Mouse (Mus musculus) heart, embryonic 16.5 days (tissue): ENCODE data around the gene Sox5. TPM values are rescaled to one million over a fixed set of nuclear protein-coding genes. Genes with fewer than 3 reads are reported as not detected.

ENCODE experiments used
- ATAC-seq: fragments of 200-750 bp; cut with Nextera tagmentation; replicated peaks from 2 replicates; pipeline ENCODE4 v1.8.0; 2017; ENCODE audit warnings: moderate number of reproducible peaks; ENCODE audit not compliant: insufficient read depth, low FRiP score; ENCODE audit errors: extremely low read depth
- H3K27ac ChIP-seq: fragments of 300-500 bp; sonication (generic); 2 replicates; pipeline ENCODE4 v1.5.1; 2014; ENCODE audit warnings: mild to moderate bottlenecking, low read length, control low read depth, moderate library complexity
- H3K27me3 ChIP-seq: fragments of 300-500 bp; sonication (generic); 2 replicates; pipeline ENCODE4 v1.6.1; 2014; ENCODE audit warnings: low read length, mixed read lengths; ENCODE audit not compliant: control insufficient read depth, insufficient read depth
- H3K36me3 ChIP-seq: fragments of 300-500 bp; sonication (generic); 2 replicates; pipeline ENCODE4 v1.6.1; 2014; ENCODE audit not compliant: control insufficient read depth, insufficient read depth
- H3K4me1 ChIP-seq: fragments of 300-500 bp; sonication (generic); 2 replicates; pipeline ENCODE4 v1.6.1; 2014; ENCODE audit warnings: low read length, mixed read lengths; ENCODE audit not compliant: control insufficient read depth, insufficient read depth
- H3K4me2 ChIP-seq: fragments of 300-500 bp; sonication (generic); 2 replicates; pipeline ENCODE4 v1.6.1; 2014; ENCODE audit warnings: low read depth, mild to moderate bottlenecking, control low read depth, low read length
- H3K4me3 ChIP-seq: fragments of 300-500 bp; sonication (generic); 2 replicates; pipeline ENCODE4 v1.5.1; 2014; ENCODE audit warnings: mild to moderate bottlenecking, control low read depth, low read length
- H3K9ac ChIP-seq: fragments of 300-500 bp; sonication (generic); 2 replicates; pipeline ENCODE4 v1.6.1; 2014; ENCODE audit warnings: low read length, control low read depth
- H3K9me3 ChIP-seq: fragments of 300-500 bp; sonication (generic); replicated peaks from 2 replicates; pipeline ENCODE4 v1.6.1; 2016; ENCODE audit warnings: low read length; ENCODE audit not compliant: control insufficient read depth
- WGBS: fragments of 180-500 bp; shearing (Covaris S2); extraction: QIAGEN DNeasy Blood & Tissue Kit; methylation state at CpG from one replicate; pipeline ENCODE4 v1.1.7; 2014; 5-methylcytosine and 5-hydroxymethylcytosine counted together
- polyA plus RNA-seq: library from polyadenylated mRNA; unstranded; fragments of >200 nt; fragmentation: Nextera tagmentation; extraction: Ambion mirVana; gene quantifications from 2 replicates; pipeline ENCODE4 v1.2.1, GENCODE M21; 2015

Sox5 gene
- polyA plus RNA-seq, 1 experiment from 2014 or later: 8.8 TPM

DNA sequence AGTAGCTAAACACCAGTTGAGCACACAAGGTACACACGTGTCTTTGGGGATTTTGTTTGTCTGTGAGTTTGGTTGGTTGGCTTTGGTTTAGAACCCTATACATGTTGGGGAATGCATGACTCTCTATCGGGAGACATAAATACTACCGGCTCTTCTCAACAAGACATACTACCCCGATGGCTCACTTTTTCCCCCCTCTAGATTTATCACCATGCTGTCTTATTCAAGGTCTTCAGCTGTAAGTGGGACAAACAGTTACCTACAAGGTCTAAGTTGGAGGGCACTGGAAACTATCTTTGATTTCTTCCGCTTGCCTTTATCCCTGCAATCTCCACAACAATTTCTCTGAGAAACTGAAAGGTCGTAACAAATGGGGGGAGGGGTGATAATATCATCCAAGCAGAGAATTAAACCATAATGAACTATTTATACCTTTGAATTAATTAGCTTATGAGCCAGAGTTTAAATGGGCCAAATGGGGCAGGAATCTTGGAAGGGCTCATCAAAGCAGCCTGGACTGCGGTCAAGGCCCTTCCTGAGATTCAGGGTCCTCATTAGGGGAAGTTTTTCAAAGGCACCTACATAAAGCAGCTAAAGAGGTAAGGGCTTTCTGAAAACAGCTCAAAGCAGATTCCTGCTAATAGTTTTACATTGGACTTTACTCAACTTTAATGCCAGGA is 4.3 kb downstream of the Sox5 start:
- WGBS: 90% methylated on average over 7 of the region's 7 CpGs

DNA sequence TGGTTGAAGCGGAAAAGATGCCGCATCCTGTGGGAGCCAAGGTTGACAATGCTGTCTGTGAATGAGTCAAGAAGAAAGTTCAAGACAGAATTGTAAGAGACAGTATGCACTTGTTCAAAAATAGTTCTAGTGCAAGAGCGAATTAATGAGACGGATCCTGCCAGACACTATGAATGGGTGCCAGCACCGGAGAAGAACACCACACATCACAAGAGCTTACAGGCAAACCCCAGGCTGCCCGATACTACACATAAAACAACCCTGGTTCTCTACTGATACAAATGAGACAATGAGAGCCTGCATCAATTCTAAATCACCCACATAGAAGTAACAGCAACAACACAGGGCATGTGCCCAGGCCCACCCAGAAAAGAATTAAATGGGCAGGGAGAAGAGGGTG is 8.0 kb downstream of the Sox5 start:
- peaks cover 9% of the 10 kb centered on the region for H3K27me3 ChIP-seq
- H3K4me3 ChIP-seq: no peak overlapping the region
- 85% methylated on average over 6 of the region's 6 CpGs for WGBS
- H3K36me3 ChIP-seq: no peaks in the 10 kb centered on the region
- H3K4me1 ChIP-seq: peaks cover 7% of the 10 kb centered on the region
- H3K4me2 ChIP-seq: no peak overlapping the region
- no peaks in the 10 kb centered on the region for H3K9me3 ChIP-seq
- no peak overlapping the region for H3K27ac ChIP-seq
- no peak for ATAC-seq
- no peak overlapping the region for H3K9ac ChIP-seq

More for the DNA sequence above, 4.3 kb downstream of the Sox5 start:
- Histone ChIP-seq H3K4me2 (no peak overlapping the region), H3K4me1 (peaks cover 3% of the 10 kb centered on the region), H3K4me3 (no peak overlapping the region), H3K27me3 (peaks cover 10% of the 10 kb centered on the region), H3K9ac (no peak overlapping the region), H3K27ac (no peak overlapping the region), H3K9me3 (no peaks in the 10 kb centered on the region), H3K36me3 (no peaks in the 10 kb centered on the region)
- no peak for ATAC-seq

GRCm38 (mm10) chr6:144772985-144773384 is 8.8 kb downstream of the Sox5 start:
- Histone ChIP-seq H3K9ac (no peak overlapping the region), H3K4me2 (no peak overlapping the region), H3K27me3 (peaks cover 7% of the 10 kb centered on the region), H3K27ac (no peak overlapping the region), H3K36me3 (no peaks in the 10 kb centered on the region), H3K4me3 (no peak overlapping the region), H3K9me3 (no peaks in the 10 kb centered on the region), H3K4me1 (peaks cover 9% of the 10 kb centered on the region)
- ATAC-seq: no peak
- 77% methylated on average over 2 of the region's 2 CpGs for WGBS

DNA sequence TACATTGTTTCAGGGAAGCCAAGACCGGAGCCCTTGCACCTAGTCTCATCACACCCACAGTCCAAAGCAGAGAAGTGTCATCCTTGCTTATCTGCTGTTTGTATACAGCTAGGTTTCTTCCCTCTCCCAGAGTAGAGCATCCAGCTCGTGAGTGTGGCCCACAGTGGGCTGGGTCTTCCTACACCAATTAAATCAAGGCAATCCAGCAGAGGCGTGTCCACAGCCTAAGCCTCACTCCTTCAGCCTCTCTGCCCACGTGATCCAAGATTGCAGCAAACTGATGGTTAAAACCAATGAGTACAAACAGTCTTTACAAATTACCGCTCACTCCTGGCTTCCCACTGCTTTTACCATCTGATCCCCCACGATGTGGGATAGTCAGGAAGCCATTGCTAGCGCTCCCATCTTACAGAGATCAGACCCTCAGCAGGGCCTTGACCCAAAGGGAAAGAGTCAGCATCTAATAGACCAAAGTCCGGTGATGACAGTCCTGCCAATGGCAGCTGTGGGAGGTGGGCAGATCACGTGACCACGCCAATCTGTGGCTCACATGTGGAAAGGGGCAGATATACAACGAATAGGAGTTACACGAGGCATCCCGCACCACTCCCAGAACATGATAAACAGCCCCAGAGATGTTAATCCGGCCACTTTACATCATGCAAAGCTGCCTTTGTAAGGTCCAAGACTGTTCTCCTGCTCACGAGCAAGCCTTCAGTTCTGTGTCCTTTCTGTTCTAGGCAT is 9.4 kb downstream of the Sox5 start:
- H3K4me3 ChIP-seq: no peak overlapping the region
- no peak overlapping the region for H3K4me2 ChIP-seq
- ATAC-seq: no peak
- no peaks in the 10 kb centered on the region for H3K9me3 ChIP-seq
- H3K27ac ChIP-seq: no peak overlapping the region
- H3K9ac ChIP-seq: no peak overlapping the region
- 62% methylated on average over 15 of the region's 15 CpGs for WGBS
- no peaks in the 10 kb centered on the region for H3K36me3 ChIP-seq
- H3K27me3 ChIP-seq: peaks cover 11% of the 10 kb centered on the region
- peaks cover 9% of the 10 kb centered on the region for H3K4me1 ChIP-seq

DNA sequence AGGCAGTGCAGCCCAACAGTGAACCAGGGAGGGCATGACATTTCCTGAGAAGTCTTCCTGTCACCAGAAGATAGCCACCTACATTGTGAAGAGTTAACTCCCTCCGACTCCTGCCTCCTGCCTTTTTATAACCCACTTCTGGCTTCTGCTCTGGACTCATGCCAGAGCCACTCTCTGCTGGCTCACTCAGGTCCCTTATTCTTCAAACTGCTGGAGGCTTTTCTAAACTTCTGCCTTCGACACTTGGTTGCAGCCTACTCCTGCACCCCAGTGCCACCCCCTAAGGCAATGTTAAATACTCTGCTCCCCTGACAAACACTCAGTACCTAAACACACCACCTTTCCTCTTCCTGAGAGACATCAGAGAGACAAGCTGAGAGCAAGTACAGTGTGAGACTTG is 12.7 kb downstream of the Sox5 start:
- H3K36me3 ChIP-seq: no peaks in the 10 kb centered on the region
- peaks cover 7% of the 10 kb centered on the region for H3K27me3 ChIP-seq
- H3K27ac ChIP-seq: no peak overlapping the region
- WGBS: 6% methylated on average over 2 of the region's 2 CpGs
- no peaks in the 10 kb centered on the region for H3K9me3 ChIP-seq
- no peak overlapping the region for H3K4me3 ChIP-seq
- peaks cover 9% of the 10 kb centered on the region for H3K4me1 ChIP-seq
- no peak overlapping the region for H3K9ac ChIP-seq
- ATAC-seq: no peak
- H3K4me2 ChIP-seq: peak overlapping the region; percentile 10; the same call in 1 of the 2 replicates

- Histone ChIP-seq H3K4me2 (no peak overlapping the region), H3K9me3 (no peaks in the 10 kb centered on the region), H3K4me1 (no peaks in the 10 kb centered on the region), H3K27me3 (no peaks in the 10 kb centered on the region), H3K9ac (no peak overlapping the region), H3K27ac (no peak overlapping the region), H3K36me3 (no peaks in the 10 kb centered on the region), H3K4me3 (no peak overlapping the region)
- 77% methylated on average over 12 of the region's 12 CpGs for WGBS
- ATAC-seq: no peak
These were observed 19.9 kb downstream of the Sox5 start for GRCm38 (mm10) chr6:144761902-144762301.

DNA sequence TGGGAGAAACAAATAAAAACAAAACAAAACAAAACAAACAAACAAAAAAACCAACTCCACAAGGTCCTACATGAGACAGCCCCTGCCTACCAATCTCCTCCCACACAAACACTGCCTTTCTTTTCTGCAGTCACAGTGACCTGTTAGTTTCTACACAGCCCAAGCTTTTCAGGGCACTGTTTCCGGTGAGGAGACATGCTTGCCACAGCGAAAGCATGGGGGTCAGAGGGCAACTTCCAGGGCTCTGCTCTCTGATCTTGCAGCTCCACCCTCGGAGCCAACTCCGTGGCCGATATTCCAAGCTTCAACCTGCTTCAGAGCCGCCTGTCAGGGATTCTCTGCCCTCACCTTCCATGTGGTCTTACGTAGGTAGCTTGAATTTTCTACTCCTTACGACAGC is 22.6 kb downstream of the Sox5 start:
- no peak overlapping the region for H3K27ac ChIP-seq
- no peak for ATAC-seq
- H3K9ac ChIP-seq: no peak overlapping the region
- H3K4me3 ChIP-seq: no peak overlapping the region
- H3K36me3 ChIP-seq: no peaks in the 10 kb centered on the region
- H3K4me1 ChIP-seq: no peaks in the 10 kb centered on the region
- H3K4me2 ChIP-seq: no peak overlapping the region
- H3K9me3 ChIP-seq: no peaks in the 10 kb centered on the region
- no peaks in the 10 kb centered on the region for H3K27me3 ChIP-seq
- 55% methylated on average over 8 of the region's 8 CpGs for WGBS

DNA sequence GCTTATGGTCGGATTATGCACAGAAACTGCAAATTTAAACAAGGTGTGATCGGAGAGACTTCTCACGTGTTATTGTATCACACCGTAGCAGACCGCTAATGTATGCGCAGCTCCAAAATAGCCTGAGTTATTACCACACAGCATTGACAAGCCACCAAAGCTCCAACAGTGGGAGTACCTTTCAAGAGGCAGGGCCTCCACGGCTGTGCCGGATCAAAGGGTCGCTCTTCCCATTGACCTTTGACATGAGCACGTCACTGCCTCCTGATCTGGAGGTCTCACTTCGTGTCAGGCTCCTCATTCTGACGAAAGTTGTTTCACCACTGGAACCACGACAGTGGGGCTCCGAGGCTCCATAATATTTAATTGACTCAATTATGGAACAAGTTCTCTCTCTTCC is 24.4 kb downstream of the Sox5 start:
- no peak overlapping the region for H3K9ac ChIP-seq
- H3K4me3 ChIP-seq: no peak overlapping the region
- no peak overlapping the region for H3K27ac ChIP-seq
- H3K4me1 ChIP-seq: peaks cover 9% of the 10 kb centered on the region; the same call in 1 of the 2 replicates
- no peak for ATAC-seq
- H3K27me3 ChIP-seq: no peaks in the 10 kb centered on the region
- WGBS: 69% methylated on average over 14 of the region's 14 CpGs
- H3K4me2 ChIP-seq: no peak overlapping the region
- H3K36me3 ChIP-seq: no peaks in the 10 kb centered on the region
- no peaks in the 10 kb centered on the region for H3K9me3 ChIP-seq

- Histone ChIP-seq H3K4me3 (no peak overlapping the region), H3K4me1 (peaks cover 9% of the 10 kb centered on the region; the same call in 1 of the 2 replicates), H3K4me2 (no peak overlapping the region), H3K27ac (no peak overlapping the region), H3K36me3 (no peaks in the 10 kb centered on the region), H3K9ac (no peak overlapping the region), H3K9me3 (no peaks in the 10 kb centered on the region), H3K27me3 (no peaks in the 10 kb centered on the region)
- WGBS: 92% methylated on average over 14 of the region's 14 CpGs
- ATAC-seq: no peak
These were observed 25.3 kb downstream of the Sox5 start for GRCm38 (mm10) chr6:144756444-144756843.
